Mouse (Mus musculus) heart, embryonic 10.5 days (tissue): Measurements from ENCODE around the gene Rtl5. TPM values are rescaled to one million over a fixed set of nuclear protein-coding genes. Genes with fewer than 3 reads are reported as not detected.

Experiments
- DNase-seq: peaks from one replicate; pipeline ENCODE4 v3.0.0-alpha.2; 2017; ENCODE audit warnings: low spot score
- H3K27ac ChIP-seq: fragments of 300-500 bp; sonication (generic); 2 replicates; pipeline ENCODE4 v1.5.1; 2016; ENCODE audit warnings: mild to moderate bottlenecking
- H3K27me3 ChIP-seq: fragments of 300-500 bp; sonication (generic); 2 replicates; pipeline ENCODE4 v1.6.1; 2016; ENCODE audit warnings: mild to moderate bottlenecking; ENCODE audit not compliant: poor library complexity, insufficient read depth, severe bottlenecking
- H3K36me3 ChIP-seq: fragments of 300-500 bp; sonication (generic); 2 replicates; pipeline ENCODE4 v1.6.1; 2016; ENCODE audit warnings: mild to moderate bottlenecking, moderate library complexity
- H3K4me1 ChIP-seq: fragments of 300-500 bp; sonication (generic); 2 replicates; pipeline ENCODE4 v1.6.1; 2016; ENCODE audit warnings: mild to moderate bottlenecking
- H3K4me3 ChIP-seq: fragments of 300-500 bp; sonication (generic); 2 replicates; pipeline ENCODE4 v1.5.1; 2016; ENCODE audit warnings: mild to moderate bottlenecking, moderate library complexity
- H3K9me3 ChIP-seq: fragments of 300-500 bp; sonication (generic); 2 replicates; pipeline ENCODE4 v1.6.1; 2016; ENCODE audit warnings: mild to moderate bottlenecking, moderate library complexity
- WGBS: fragments of 180-500 bp; shearing (Covaris S2); methylation state at CpG from one replicate; pipeline ENCODE4 v1.1.7; 2016; 5-methylcytosine and 5-hydroxymethylcytosine counted together
- polyA plus RNA-seq: library from polyadenylated mRNA; unstranded; fragments of >200 nt; fragmentation: Nextera tagmentation; extraction: Ambion mirVana; gene quantifications from 2 replicates; pipeline ENCODE4 v1.2.1, GENCODE M21; 2016

The Rtl5 gene
- polyA plus RNA-seq, 1 experiment from 2014 or later: 0.92 TPM

DNA sequence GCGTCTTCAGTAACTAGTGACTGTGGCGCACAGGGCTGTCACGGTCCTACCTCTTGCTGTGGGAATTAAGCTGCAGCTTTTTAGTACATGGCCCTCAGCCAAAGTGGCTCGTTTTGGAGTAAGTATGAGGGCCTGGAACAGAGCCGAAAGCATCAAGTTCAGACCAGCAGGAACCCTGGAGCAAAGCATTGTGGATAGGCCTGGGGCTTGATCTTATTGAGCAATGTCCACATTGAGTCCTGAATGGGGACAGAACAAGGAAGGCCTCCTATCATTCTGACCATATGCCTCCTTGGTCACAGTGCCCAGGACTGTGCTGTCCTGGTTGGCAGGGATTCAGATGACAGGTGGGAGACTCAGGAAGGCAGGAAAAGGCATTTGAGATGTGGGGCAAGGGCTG lies 10.9 kb downstream of the Rtl5 start:
- no peak for DNase-seq
- no peak overlapping the region for H3K4me3 ChIP-seq
- H3K4me1 ChIP-seq: peaks cover 9% of the 10 kb centered on the region; the same call in 1 of the 2 replicates
- H3K27me3 ChIP-seq: peaks cover 11% of the 10 kb centered on the region; the same call in 1 of the 2 replicates
- 81% methylated on average over 5 of the region's 5 CpGs for WGBS
- no peaks in the 10 kb centered on the region for H3K36me3 ChIP-seq
- H3K9me3 ChIP-seq: no peaks in the 10 kb centered on the region
- H3K27ac ChIP-seq: no peak overlapping the region

DNA sequence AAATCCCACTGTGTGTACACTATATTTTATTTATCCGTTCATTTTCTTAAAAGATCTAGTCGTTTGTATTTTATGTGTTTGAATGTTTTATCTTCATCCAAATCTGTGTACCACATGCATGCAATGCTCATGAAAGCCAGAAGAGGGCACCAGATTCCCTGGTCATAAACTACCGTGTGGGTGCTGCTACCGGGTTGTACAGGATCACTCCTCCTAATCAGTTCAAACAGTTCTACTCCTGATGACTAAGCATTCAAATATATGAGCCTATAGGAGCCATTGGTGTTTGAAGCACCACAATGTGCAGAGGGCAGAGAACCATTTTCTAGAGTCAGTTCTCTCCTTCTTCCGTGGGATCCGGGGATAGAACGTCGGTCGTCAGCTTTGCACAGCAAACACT lies 11.7 kb downstream of the Rtl5 start:
- Histone ChIP-seq H3K27me3 (peaks cover 11% of the 10 kb centered on the region; the same call in 1 of the 2 replicates), H3K4me1 (peaks cover 5% of the 10 kb centered on the region; the same call in 1 of the 2 replicates), H3K36me3 (no peaks in the 10 kb centered on the region), H3K9me3 (no peaks in the 10 kb centered on the region), H3K4me3 (no peak overlapping the region), H3K27ac (no peak overlapping the region)
- WGBS: 65% methylated on average over 9 of the region's 9 CpGs
- no peak for DNase-seq

DNA sequence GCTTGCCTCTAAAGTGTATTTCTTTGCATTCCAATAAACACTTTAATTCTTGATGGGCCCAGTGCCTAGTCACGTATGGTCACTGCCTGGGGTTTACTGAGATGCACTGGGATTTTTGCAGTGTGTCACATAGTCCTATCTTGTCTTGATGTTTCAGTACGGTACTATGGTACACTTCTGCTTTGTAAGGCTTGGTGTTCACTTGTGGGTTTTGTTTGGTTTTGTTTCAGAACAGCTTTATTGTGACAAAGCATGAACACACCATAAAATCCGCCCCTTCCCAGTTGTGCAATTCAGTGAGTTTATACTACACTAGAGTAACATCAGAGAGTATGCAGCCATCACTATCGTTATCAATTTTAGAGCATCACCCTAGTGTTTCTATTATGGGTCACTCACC lies 17.1 kb downstream of the Rtl5 start:
- Histone ChIP-seq H3K27ac (no peak overlapping the region), H3K4me1 (no peaks in the 10 kb centered on the region), H3K27me3 (peaks cover 4% of the 10 kb centered on the region; the same call in 1 of the 2 replicates), H3K9me3 (no peaks in the 10 kb centered on the region), H3K36me3 (0 out of 2 replicates have a peak, but pooled peaks cover 4% of the 10 kb centered on the region), H3K4me3 (no peak overlapping the region)
- DNase-seq: no peak
- WGBS: 83% methylated on average over 4 of the region's 4 CpGs

DNA sequence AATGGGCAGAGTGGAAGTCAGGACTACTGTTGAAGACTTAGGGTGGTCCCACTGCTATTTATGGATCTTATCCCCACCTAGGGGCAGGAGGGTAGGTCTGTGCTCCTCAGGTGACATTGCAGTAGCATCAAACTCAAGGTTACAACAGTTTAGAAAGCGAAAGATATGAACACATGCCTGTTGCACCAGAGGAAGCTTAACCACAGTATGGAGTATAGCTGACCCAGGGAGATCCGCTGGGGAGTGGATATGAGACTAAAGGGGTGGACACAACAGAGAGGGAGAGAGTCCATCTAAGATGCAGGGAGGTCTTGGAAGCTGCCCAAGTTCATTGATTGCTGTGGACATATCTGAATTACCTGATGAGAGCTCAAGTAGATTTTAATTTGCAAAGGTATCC lies 17.7 kb downstream of the Rtl5 start:
- H3K9me3 ChIP-seq: no peaks in the 10 kb centered on the region
- no peak for DNase-seq
- no peak overlapping the region for H3K4me3 ChIP-seq
- no peak overlapping the region for H3K27ac ChIP-seq
- H3K27me3 ChIP-seq: peaks cover 4% of the 10 kb centered on the region; the same call in 1 of the 2 replicates
- WGBS: 76% methylated on average over 2 of the region's 2 CpGs
- no peaks in the 10 kb centered on the region for H3K4me1 ChIP-seq
- 0 out of 2 replicates have a peak, but pooled peaks cover 4% of the 10 kb centered on the region for H3K36me3 ChIP-seq

DNA sequence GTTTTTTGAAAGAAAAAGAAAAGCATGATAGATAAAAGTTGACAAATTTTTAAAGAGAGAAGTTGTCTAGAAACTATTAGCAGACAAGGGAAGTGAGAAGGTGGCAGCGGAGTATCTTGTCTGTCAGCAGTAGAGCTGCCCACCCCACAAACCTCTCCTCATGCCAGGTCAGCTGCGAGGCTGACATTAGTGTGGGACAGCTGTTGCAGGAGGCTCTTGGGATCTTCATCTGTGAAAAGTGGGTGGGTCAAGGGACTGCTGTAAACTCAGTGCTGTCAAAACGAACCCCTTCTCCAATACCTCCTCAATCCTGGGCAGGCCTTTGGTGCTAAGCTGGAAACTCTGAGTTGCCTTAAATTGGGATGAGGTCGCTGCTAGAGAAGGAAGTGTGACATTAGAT lies 19.9 kb downstream of the Rtl5 start:
- Histone ChIP-seq H3K27ac (no peak overlapping the region), H3K4me3 (no peak overlapping the region), H3K27me3 (peaks cover 4% of the 10 kb centered on the region; the same call in 1 of the 2 replicates), H3K4me1 (no peaks in the 10 kb centered on the region), H3K9me3 (no peaks in the 10 kb centered on the region), H3K36me3 (0 out of 2 replicates have a peak, but pooled peaks cover 4% of the 10 kb centered on the region)
- 73% methylated on average over 4 of the region's 4 CpGs for WGBS
- DNase-seq: no peak

DNA sequence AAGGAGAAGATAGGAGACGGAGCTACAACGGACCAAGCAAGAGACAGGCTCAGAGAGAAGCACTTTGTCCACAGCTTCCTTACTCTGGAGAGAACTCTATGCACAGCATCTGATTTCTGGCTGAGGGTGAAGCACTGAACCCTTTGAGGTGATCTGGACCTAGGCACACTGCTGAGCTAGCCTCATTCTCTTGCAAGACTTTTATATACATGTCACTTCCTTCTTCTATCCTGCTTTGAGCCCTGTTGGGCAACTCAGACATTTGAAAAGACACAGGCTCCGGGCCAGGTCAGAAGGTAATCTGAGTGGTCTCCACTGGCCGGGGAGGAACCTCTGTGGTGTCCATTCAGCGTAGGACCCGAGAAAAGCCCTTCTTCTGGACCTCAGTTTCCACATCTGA lies 20.6 kb downstream of the Rtl5 start:
- Histone ChIP-seq H3K4me1 (no peaks in the 10 kb centered on the region), H3K27me3 (peaks cover 4% of the 10 kb centered on the region; the same call in 1 of the 2 replicates), H3K9me3 (no peaks in the 10 kb centered on the region), H3K27ac (no peak overlapping the region), H3K36me3 (0 out of 2 replicates have a peak, but pooled peaks cover 4% of the 10 kb centered on the region), H3K4me3 (no peak overlapping the region)
- DNase-seq: no peak
- WGBS: 74% methylated on average over 6 of the region's 6 CpGs

DNA sequence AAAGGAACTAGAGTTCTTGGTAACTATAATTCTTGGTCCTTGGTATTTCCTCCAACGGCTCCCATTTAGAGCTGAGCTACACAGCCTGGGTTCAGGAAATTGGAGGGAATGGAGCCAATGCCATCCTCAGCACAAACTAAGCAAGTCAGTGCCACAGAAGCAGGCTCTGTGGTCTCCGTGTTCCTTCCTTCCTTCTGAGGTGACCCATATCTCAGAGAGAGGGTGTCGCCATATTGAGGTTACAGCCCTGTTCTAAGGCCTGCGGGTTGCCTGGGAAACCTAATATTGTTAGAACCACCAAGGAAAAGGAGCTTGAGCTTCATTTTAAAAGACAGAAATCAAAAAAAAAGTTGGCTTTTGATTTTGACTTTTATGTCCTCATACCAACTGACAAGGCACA lies 28.7 kb downstream of the Rtl5 start:
- DNase-seq: no peak
- Histone ChIP-seq H3K36me3 (peaks cover 6% of the 10 kb centered on the region; the same call in 1 of the 2 replicates), H3K27ac (no peak overlapping the region), H3K27me3 (peaks cover 8% of the 10 kb centered on the region; the same call in 1 of the 2 replicates), H3K4me1 (no peaks in the 10 kb centered on the region), H3K4me3 (no peak overlapping the region), H3K9me3 (no peaks in the 10 kb centered on the region)
- WGBS: 78% methylated on average over 4 of the region's 4 CpGs

DNA sequence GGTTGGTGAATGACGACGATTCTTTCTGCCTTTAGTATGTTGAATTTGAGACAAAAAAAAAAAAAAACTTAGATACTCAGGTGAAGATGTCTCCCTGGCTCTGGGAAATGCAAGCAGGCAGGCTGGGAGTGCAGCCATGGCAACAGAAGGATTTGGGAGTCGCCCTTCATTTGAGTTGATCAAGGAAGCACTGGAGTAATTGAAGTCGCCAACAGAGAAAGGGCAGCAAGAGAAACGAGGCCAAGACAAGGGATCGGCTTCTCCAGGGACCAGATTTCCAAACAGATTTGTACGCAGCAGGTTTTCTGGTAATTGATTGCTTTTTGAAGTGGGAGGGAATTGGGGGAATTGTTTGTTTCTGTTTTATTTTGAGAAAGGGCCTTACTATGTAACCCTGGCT lies 29.5 kb downstream of the Rtl5 start:
- peaks cover 7% of the 10 kb centered on the region; the same call in 1 of the 2 replicates for H3K36me3 ChIP-seq
- H3K4me1 ChIP-seq: no peaks in the 10 kb centered on the region
- DNase-seq: no peak
- no peak overlapping the region for H3K4me3 ChIP-seq
- H3K27me3 ChIP-seq: peaks cover 15% of the 10 kb centered on the region; the same call in 1 of the 2 replicates
- no peaks in the 10 kb centered on the region for H3K9me3 ChIP-seq
- no peak overlapping the region for H3K27ac ChIP-seq
- 80% methylated on average over 7 of the region's 7 CpGs for WGBS

DNA sequence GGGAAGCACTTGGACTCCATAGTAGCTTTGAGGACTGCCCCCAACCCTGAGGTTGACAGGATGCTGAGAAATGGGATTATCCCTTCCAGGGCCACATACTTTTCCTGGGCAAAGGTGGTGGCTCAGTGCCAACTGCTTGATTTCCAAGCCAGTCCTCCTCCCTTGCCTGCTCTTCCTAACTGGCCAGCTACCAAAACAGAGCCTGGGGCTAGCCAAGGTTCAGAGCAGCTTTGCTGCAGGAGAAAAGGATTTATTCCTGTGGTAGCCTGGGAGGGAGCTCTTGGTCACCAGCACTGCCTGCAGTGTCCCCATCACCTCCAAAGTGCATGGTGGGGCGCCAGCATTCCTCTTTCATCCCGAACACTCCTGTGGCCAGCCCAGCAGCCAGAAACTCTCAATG lies 33.6 kb downstream of the Rtl5 start:
- 64% methylated on average over 2 of the region's 2 CpGs for whole genome bisulfite sequencing
- H3K9me3 ChIP-seq: no peaks in the 10 kb centered on the region
- H3K27me3 ChIP-seq: peaks cover 18% of the 10 kb centered on the region; the same call in 1 of the 2 replicates
- H3K27ac ChIP-seq: no peak overlapping the region
- H3K4me1 ChIP-seq: peaks cover 3% of the 10 kb centered on the region; the same call in 1 of the 2 replicates
- H3K36me3 ChIP-seq: peaks cover 7% of the 10 kb centered on the region; the same call in 1 of the 2 replicates
- no peak for DNase-seq
- no peak overlapping the region for H3K4me3 ChIP-seq

DNA sequence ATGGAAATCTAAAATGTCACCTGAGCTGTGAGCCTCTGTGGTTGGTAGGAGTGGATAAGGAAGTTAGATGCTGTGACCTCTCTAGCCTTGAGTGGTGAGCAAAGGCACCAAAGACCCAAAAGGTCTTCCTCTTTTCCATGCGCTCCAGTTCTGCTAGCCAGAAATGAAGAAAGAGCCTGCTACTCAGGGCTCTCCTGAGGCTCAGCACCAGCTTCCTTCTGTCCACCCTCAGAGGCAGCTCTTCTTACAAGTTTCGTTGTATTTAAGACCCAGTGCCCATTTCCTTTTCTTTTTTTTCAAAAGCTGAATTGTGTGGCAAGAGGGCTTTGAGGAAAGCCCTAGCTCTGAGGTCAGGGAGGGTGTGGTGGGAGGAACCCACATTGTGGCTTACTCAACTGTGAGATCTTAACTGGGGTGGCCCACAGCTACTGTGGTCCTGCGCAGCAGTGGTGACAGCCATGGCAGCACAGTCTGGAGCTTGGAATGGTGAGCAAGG lies 34.2 kb downstream of the Rtl5 start:
- Histone ChIP-seq H3K4me3 (no peak overlapping the region), H3K27ac (no peak overlapping the region), H3K4me1 (peaks cover 6% of the 10 kb centered on the region; the same call in 1 of the 2 replicates), H3K36me3 (peaks cover 7% of the 10 kb centered on the region; the same call in 1 of the 2 replicates), H3K9me3 (no peaks in the 10 kb centered on the region), H3K27me3 (peaks cover 14% of the 10 kb centered on the region; the same call in 1 of the 2 replicates)
- 89% methylated on average over 3 of the region's 3 CpGs for WGBS
- DNase-seq: no peak

DNA sequence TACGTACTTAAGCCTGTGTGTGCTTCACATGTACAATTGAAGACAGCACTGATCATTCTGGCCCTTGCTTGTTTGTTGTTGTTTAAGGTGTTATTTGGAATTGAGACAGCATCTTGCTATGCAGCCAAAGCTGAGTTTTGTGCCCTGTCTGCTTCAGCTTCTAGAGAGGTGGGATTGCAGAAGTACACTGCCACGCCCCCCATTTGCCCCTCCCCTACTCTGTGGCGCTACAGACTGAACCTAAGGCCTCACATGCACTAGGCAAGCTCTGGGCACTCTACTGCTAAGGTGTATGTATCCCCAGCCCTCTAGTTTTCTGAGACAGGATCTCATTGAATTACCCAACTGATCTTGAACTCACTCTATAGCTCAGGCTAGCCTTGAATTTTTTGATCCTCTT lies 35.4 kb downstream of the Rtl5 start:
- Histone ChIP-seq H3K4me1 (peaks cover 10% of the 10 kb centered on the region; the same call in 1 of the 2 replicates), H3K9me3 (no peaks in the 10 kb centered on the region), H3K27me3 (peaks cover 14% of the 10 kb centered on the region; the same call in 1 of the 2 replicates), H3K27ac (no peak overlapping the region), H3K36me3 (peaks cover 7% of the 10 kb centered on the region; the same call in 1 of the 2 replicates), H3K4me3 (no peak overlapping the region)
- 65% methylated on average over 3 of the region's 3 CpGs for WGBS
- DNase-seq: no peak

DNA sequence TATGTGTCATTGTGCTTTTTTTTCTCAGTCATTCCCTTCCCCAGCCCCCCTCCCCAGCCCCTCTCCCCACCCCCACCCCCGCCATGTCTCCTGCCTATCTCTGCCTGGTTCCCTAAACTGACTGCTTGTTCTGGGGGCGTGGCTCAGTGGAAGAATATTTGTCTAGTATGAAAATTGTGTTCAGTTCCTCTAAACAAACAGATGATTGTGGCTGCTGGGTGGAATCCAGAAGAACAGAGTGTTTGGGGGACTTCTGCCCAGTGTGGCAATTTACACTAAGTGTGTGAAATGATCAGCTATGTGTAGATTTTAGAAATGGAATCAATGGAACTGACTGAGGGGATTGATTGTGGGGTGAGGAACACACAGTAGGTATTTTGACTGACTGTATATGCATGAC lies 37.5 kb downstream of the Rtl5 start:
- H3K27ac ChIP-seq: no peak overlapping the region

DNA sequence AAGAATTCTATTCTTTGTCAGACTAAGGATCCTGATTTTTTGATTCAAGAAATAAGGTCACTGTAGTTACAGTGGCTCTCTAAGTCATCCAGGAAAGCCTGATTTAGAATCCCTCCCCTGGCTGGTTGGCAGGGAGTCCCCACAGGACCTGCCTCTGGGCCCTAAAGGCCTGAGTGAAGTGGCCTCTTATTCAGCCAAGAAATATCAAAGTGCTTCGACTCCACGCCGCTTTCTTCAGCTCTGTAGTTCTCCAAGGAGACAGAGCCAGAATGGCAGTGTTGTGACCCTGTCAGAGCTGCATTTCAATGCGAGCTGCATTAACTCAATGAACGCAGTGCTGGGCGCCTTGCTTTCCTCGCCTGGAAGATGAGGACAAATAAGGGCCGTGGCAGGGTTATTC lies 38.7 kb downstream of the Rtl5 start:
- H3K4me3 ChIP-seq: no peak overlapping the region
- peaks cover 10% of the 10 kb centered on the region; the same call in 1 of the 2 replicates for H3K4me1 ChIP-seq
- peaks cover 16% of the 10 kb centered on the region; the same call in 1 of the 2 replicates for H3K27me3 ChIP-seq
- no peak for DNase-seq
- 54% methylated on average over 8 of the region's 8 CpGs for WGBS
- H3K9me3 ChIP-seq: no peaks in the 10 kb centered on the region
- H3K27ac ChIP-seq: no peak overlapping the region
- 0 out of 2 replicates have a peak, but pooled peaks cover 1% of the 10 kb centered on the region for H3K36me3 ChIP-seq

More for the DNA sequence above, 37.5 kb downstream of the Rtl5 start:
- DNase-seq: no peak
- peaks cover 17% of the 10 kb centered on the region; the same call in 1 of the 2 replicates for H3K27me3 ChIP-seq
- H3K4me3 ChIP-seq: no peak overlapping the region
- 67% methylated on average over 2 of the region's 2 CpGs for WGBS
- H3K4me1 ChIP-seq: peaks cover 10% of the 10 kb centered on the region; the same call in 1 of the 2 replicates
- H3K36me3 ChIP-seq: 0 out of 2 replicates have a peak, but pooled peaks cover 1% of the 10 kb centered on the region
- H3K9me3 ChIP-seq: no peaks in the 10 kb centered on the region
